Mouse (Mus musculus) myocyte (in vitro differentiated cells): Measurements from ENCODE around the gene Fgfbp3.

Experiments used
- CEBPB ChIP-seq: IDR thresholded peaks from 2 replicates; pipeline ENCODE4 v1.6.1; 2011; ENCODE audit warnings: mild to moderate bottlenecking, moderate library complexity; ENCODE audit not compliant: poor library complexity, insufficient read depth, severe bottlenecking
- E2F4 ChIP-seq: IDR thresholded peaks from one replicate; pipeline ENCODE4 v1.6.1; 2011; ENCODE audit warnings: mild to moderate bottlenecking, control low read depth, moderate library complexity; ENCODE audit not compliant: insufficient read depth
- MYOG ChIP-seq, 3 experiments: IDR thresholded peaks; one replicate each; pipeline ENCODE4 v1.6.1; 2011; ENCODE audit warnings: control low read depth in 2 of 3, low read depth in 2 of 3, mild to moderate bottlenecking in 2 of 3; ENCODE audit not compliant: insufficient read length in 2 of 3, control insufficient read depth in 1 of 3, insufficient read depth in 1 of 3
- POLR2A ChIP-seq: IDR thresholded peaks from one replicate; pipeline ENCODE4 v1.6.1; 2011; ENCODE audit warnings: low read depth, mild to moderate bottlenecking, control low read depth, moderate library complexity; ENCODE audit not compliant: insufficient read length
- POLR2AphosphoS2 ChIP-seq: IDR thresholded peaks from one replicate; pipeline ENCODE4 v1.6.1; 2011; ENCODE audit warnings: low read depth, control low read depth; ENCODE audit not compliant: insufficient read length
- TCF12 ChIP-seq: IDR thresholded peaks from one replicate; pipeline ENCODE4 v1.6.1; 2011; ENCODE audit warnings: mild to moderate bottlenecking, control low read depth; ENCODE audit not compliant: poor library complexity, insufficient read depth, severe bottlenecking
- USF1 ChIP-seq: IDR thresholded peaks from one replicate; pipeline ENCODE4 v1.6.1; 2011; ENCODE audit warnings: low read depth, mild to moderate bottlenecking, control low read depth, moderate library complexity

DNA sequence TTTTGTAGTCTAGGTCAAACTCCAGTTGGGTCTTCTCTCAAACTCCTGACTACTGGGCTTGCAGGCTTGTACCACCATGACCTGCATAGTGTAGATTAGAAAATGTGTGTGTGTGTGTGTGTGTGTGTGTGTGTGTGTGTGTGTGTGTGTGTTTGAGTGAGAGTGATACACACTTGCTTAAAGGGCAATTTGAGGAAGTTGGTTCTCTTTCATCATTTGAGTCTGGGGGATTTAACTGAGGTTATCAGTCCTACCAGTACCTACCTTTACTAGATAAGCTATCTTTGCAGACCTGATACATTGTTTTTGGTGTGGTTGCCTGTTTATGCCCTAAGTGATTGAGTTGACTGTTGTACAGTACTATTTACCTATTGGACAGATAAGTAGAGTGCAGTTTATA, 12.7 kb upstream of the Fgfbp3 start:
- TF ChIP-seq POLR2A, result no peak
- TF ChIP-seq MYOG (IDR thresholded peaks at IDR 0.05; ENCODE audit: control insufficient read depth in 1 of 3, insufficient read depth in 1 of 3, insufficient read length in 2 of 3, low read depth in 2 of 3), result no peak
- TF ChIP-seq CEBPB, result no peak
- no peak for TF ChIP-seq USF1
- TF ChIP-seq POLR2AphosphoS2, result no peak
- no peak for TF ChIP-seq TCF12
- TF ChIP-seq E2F4, result no peak
